Mouse (Mus musculus): ENCODE results near the gene Map3k15.

DNA sequence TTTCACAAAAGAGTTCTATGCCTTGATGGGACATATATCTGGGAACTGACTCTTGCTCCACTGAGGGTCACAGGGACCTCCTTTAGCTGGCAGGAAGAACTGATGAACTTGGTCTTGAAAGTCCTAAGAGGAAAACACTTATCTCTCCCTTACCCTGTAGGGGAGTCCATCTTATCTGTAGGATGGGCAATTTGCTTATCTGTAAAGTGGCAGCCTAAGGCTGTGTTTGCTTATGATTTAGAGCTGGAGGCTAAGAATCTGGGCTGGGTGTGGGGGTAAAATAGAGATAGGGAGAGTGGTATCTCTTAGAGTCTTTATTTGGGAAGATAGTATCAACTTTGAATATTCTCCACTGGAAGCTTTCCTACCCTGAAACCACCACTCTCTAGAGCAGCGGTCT lies 125.5 kb downstream of the Map3k15 start:
- TF ChIP-seq CTCF (IDR thresholded peaks at IDR 0.05; ENCODE audit: borderline replicate concordance, extremely low read depth, insufficient read depth, insufficient read length): no peak
- TF ChIP-seq POLR2A (IDR thresholded peaks at IDR 0.05; ENCODE audit: borderline replicate concordance, extremely low read depth, insufficient read depth, insufficient read length, poor library complexity, severe bottlenecking): no peak

Data from brain, embryonic 14.5 days (tissue).